Mouse (Mus musculus): ENCODE results near the gene Tmem274. TPM values are rescaled to one million over a fixed set of nuclear protein-coding genes. Genes with fewer than 3 reads are reported as not detected.

The Tmem274 gene
- polyA plus RNA-seq (2017; shearing (Covaris generic)) = not detected

GRCm38 (mm10) chr4:149477078-149477477 is at the start of gene Tmem274:
Gene Tmem274 (plus strand): TSS chr4:149477378.

GRCm38 (mm10) chr4:149454879-149455278 is 22.3 kb upstream of the Tmem274 start, which contains the start of gene Rbp7:
Gene Rbp7 (minus strand): TSS chr4:149454978.

GRCm38 (mm10) chr4:149485053-149485824 is 8.1 kb downstream of the Tmem274 start, which contains the start of the genes Nmnat1 and Lzic:
Gene Nmnat1 (minus strand): TSS chr4:149485202.
Gene Lzic (plus strand): TSS chr4:149485229.

GRCm38 (mm10) chr4:149517868-149518340 is 40.7 kb downstream of the Tmem274 start, which contains the start of gene Ctnnbip1:
Gene Ctnnbip1 (plus strand): TSS chr4:149518236.

Other genes with a start within 250 kb of the Tmem274 start
- 89.5 TPM for gene Kif1b, start 169.7 kb upstream of the Tmem274 start, polyA plus RNA-seq (2017; shearing (Covaris generic))
- 60.8 TPM for gene Ube4b, start 50.6 kb upstream of the Tmem274 start, polyA plus RNA-seq (2017; shearing (Covaris generic))
- not detected for gene Rbp7, start 22.4 kb upstream of the Tmem274 start, polyA plus RNA-seq (2017; shearing (Covaris generic))
- gene Nmnat1, start 7.8 kb downstream of the Tmem274 start, polyA plus RNA-seq (2017; shearing (Covaris generic)) = 3.4 TPM
- 23.5 TPM for gene Lzic, start 7.9 kb downstream of the Tmem274 start, polyA plus RNA-seq (2017; shearing (Covaris generic))
- 0.63 TPM for gene Ctnnbip1, start 40.9 kb downstream of the Tmem274 start, polyA plus RNA-seq (2017; shearing (Covaris generic))
- gene Clstn1, start 109.1 kb downstream of the Tmem274 start, polyA plus RNA-seq (2017; shearing (Covaris generic)) = 7.3 TPM
- 398 TPM for gene Pik3cd, start 225.2 kb downstream of the Tmem274 start, polyA plus RNA-seq (2017; shearing (Covaris generic))